Mouse (Mus musculus) liver, embryonic 11.5 days (tissue): Measurements from ENCODE around the gene Tmem106c. TPM values are rescaled to one million over a fixed set of nuclear protein-coding genes. Genes with fewer than 3 reads are reported as not detected.

ENCODE experiments used
- ATAC-seq: fragments of 200-750 bp; cut with Nextera tagmentation; replicated peaks from 2 replicates; pipeline ENCODE4 v1.8.0; 2017; ENCODE audit warnings: moderate number of reproducible peaks, mild to moderate bottlenecking, moderate TSS enrichment, moderate library complexity; ENCODE audit not compliant: low FRiP score
- DNase-seq: peaks from one replicate; pipeline ENCODE4 v3.0.0-alpha.2; 2017; ENCODE audit warnings: low spot score
- H3K27ac ChIP-seq: fragments of 300-500 bp; sonication (generic); 2 replicates; pipeline ENCODE4 v1.5.1; 2014; ENCODE audit warnings: mild to moderate bottlenecking, low read depth, low read length, control low read depth
- H3K27me3 ChIP-seq: fragments of 300-500 bp; sonication (generic); replicated peaks from 2 replicates; pipeline ENCODE4 v1.6.1; 2014; ENCODE audit warnings: low read length, mixed read lengths; ENCODE audit not compliant: control insufficient read depth, insufficient read depth
- H3K36me3 ChIP-seq: fragments of 300-500 bp; sonication (generic); 2 replicates; pipeline ENCODE4 v1.6.1; 2014; ENCODE audit warnings: mild to moderate bottlenecking, low read length, moderate library complexity, mixed read lengths; ENCODE audit not compliant: control insufficient read depth, insufficient read depth
- H3K4me1 ChIP-seq: fragments of 300-500 bp; sonication (generic); replicated peaks from 2 replicates; pipeline ENCODE4 v1.6.1; 2014; ENCODE audit warnings: low read length, mixed read lengths; ENCODE audit not compliant: control insufficient read depth, insufficient read depth
- H3K4me2 ChIP-seq: fragments of 300-500 bp; sonication (generic); 2 replicates; pipeline ENCODE4 v1.6.1; 2014; ENCODE audit warnings: mild to moderate bottlenecking, control low read depth, moderate library complexity
- H3K4me3 ChIP-seq: fragments of 300-500 bp; sonication (generic); 2 replicates; pipeline ENCODE4 v1.5.1; 2014; ENCODE audit warnings: low read depth, low read length, control low read depth
- H3K9ac ChIP-seq: fragments of 300-500 bp; sonication (generic); 2 replicates; pipeline ENCODE4 v1.6.1; 2014; ENCODE audit warnings: low read depth, low read length, control low read depth
- H3K9me3 ChIP-seq: fragments of 300-500 bp; sonication (generic); 2 replicates; pipeline ENCODE4 v1.6.1; 2016; ENCODE audit warnings: low read length, inconsistent platforms, mixed read lengths; ENCODE audit not compliant: control insufficient read depth
- WGBS: fragments of 180-500 bp; shearing (Covaris S2); extraction: QIAGEN DNeasy Blood & Tissue Kit; methylation state at CpG from one replicate; pipeline ENCODE4 v1.1.7; 2014; 5-methylcytosine and 5-hydroxymethylcytosine counted together
- polyA plus RNA-seq: library from polyadenylated mRNA; unstranded; fragments of >200 nt; fragmentation: Nextera tagmentation; extraction: Ambion mirVana; gene quantifications from 2 replicates; pipeline ENCODE4 v1.2.1, GENCODE M21; 2014

Tmem106c gene
- polyA plus RNA-seq, 1 experiment from 2014 or later: 25.7 TPM

GRCm38 (mm10) chr15:97956416-97956815 lies 7.6 kb upstream of the Tmem106c start:
- ATAC-seq: no peak
- no peak overlapping the region for H3K27ac ChIP-seq
- no peak overlapping the region for H3K4me2 ChIP-seq

DNA sequence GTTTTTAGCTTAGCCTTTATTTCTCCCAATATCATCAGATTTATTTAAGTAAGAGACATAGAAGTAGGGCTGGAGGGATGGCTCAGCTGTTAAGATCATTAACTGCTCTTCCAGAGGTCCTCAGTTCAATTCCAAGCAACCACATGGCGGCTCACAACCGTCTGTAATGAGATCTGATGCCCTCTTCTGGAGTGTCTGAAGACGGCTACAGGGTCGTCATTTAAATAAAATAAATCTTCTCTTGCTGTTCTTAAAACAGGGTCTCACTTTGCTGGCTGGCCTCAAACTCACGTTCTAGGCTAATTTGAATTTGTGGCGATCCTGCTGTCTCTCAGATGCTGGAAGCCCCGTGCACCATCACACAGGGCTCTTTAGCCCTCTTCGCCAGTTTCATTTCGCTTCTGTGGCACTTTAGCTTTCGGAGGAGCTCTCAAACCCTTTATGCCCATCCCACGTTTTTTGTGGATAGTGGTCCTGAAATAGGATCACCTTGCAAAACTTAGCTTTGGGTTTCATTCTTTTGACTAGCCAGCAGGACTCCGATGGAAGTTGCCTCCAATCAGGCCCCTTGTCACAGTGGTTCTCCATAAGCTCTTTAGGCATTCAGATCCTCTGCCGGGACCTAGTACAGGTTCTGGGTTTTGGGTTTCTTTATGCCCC lies 541 bp upstream of the Tmem106c start:
- peak overlapping the region; percentile 81 for H3K9ac ChIP-seq
- H3K4me3 ChIP-seq: peak overlapping the region; percentile 62
- H3K4me1 ChIP-seq: 0 out of 2 replicates have a peak, but pooled peaks cover 3% of the 10 kb centered on the region
- peak; percentile 41 for DNase-seq
- no peaks in the 10 kb centered on the region for H3K27me3 ChIP-seq
- WGBS: 12% methylated on average over 13 of the region's 13 CpGs
- H3K27ac ChIP-seq: no peak overlapping the region; the same call in 1 of the 2 replicates
- no peaks in the 10 kb centered on the region for H3K9me3 ChIP-seq
- H3K36me3 ChIP-seq: no peaks in the 10 kb centered on the region
- ATAC-seq: 0 out of 2 replicates have a peak, but pooled peaks have one; percentile 27
- peak overlapping the region; percentile 70 for H3K4me2 ChIP-seq

More at GRCm38 (mm10) chr15:97956416-97956815, 7.6 kb upstream of the Tmem106c start:
- no peaks in the 10 kb centered on the region for H3K9me3 ChIP-seq
- no peaks in the 10 kb centered on the region for H3K4me1 ChIP-seq
- 75% methylated on average over 11 of the region's 11 CpGs for WGBS
- H3K36me3 ChIP-seq: no peaks in the 10 kb centered on the region
- no peak for DNase-seq
- no peak overlapping the region for H3K9ac ChIP-seq
- no peaks in the 10 kb centered on the region for H3K27me3 ChIP-seq
- H3K4me3 ChIP-seq: no peak overlapping the region

GRCm38 (mm10) chr15:97964836-97965187 lies 812 bp downstream of the Tmem106c start:
- Histone ChIP-seq H3K27ac (no peak overlapping the region), H3K9me3 (no peaks in the 10 kb centered on the region), H3K4me2 (peak overlapping the region; percentile 70), H3K4me3 (peak overlapping the region; percentile 62), H3K36me3 (no peaks in the 10 kb centered on the region), H3K27me3 (no peaks in the 10 kb centered on the region), H3K4me1 (0 out of 2 replicates have a peak, but pooled peaks cover 3% of the 10 kb centered on the region), H3K9ac (peak overlapping the region; percentile 10; the same call in 1 of the 2 replicates)
- ATAC-seq (no peak; the same call in 1 of the 2 replicates), DNase-seq (no peak)
- 28% methylated on average over 7 of the region's 7 CpGs for WGBS

DNA sequence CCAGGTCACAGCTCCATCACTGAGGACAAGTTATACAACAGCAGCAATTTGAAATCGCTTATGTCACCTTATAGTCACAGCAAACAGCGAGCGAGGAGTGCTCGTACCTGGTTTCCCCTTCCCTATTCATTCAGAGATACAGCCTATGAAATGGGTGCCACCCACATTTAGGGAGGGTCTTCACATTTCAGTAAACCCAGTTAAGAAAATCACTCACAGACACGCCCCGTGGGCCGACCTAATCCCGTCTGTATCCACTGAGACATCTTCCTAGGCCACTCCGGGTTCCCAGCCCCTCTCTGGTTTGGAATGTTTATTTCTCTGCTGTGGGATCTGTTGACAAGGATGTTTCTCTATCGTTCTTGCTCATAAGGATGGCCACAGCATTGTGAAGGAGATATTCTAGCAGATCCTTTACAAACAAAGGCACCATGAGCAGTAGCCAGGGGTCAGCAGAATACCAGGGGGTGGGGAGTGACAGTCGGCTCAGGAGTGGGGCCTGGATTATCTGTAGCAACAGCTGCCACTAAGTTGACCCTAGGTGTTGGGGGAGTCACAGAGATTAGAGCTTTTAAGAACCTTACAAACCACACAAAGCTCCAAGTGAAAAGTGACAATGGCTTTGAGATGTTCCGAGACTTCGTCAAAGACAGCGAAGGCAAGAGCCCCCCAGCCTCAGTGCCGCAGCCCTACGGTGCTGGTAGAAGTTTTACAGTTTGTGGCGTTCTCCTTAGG lies 1.5 kb downstream of the Tmem106c start:
- Histone ChIP-seq H3K27me3 (no peaks in the 10 kb centered on the region), H3K27ac (no peak overlapping the region), H3K36me3 (no peaks in the 10 kb centered on the region), H3K4me1 (0 out of 2 replicates have a peak, but pooled peaks cover 3% of the 10 kb centered on the region), H3K4me3 (no peak overlapping the region), H3K9me3 (no peaks in the 10 kb centered on the region), H3K4me2 (no peak overlapping the region), H3K9ac (no peak overlapping the region)
- ATAC-seq: no peak
- 59% methylated on average over 17 of the region's 17 CpGs for WGBS
- no peak for DNase-seq

GRCm38 (mm10) chr15:97970299-97970698 lies 6.3 kb downstream of the Tmem106c start:
- 44% methylated on average over 6 of the region's 6 CpGs for WGBS
- Histone ChIP-seq H3K4me3 (no peak overlapping the region), H3K9ac (no peak overlapping the region), H3K36me3 (no peaks in the 10 kb centered on the region), H3K27ac (no peak overlapping the region), H3K27me3 (no peaks in the 10 kb centered on the region), H3K9me3 (no peaks in the 10 kb centered on the region), H3K4me1 (no peaks in the 10 kb centered on the region), H3K4me2 (no peak overlapping the region)
- no peak for ATAC-seq
- no peak for DNase-seq

GRCm38 (mm10) chr15:97972580-97972979 lies 8.6 kb downstream of the Tmem106c start:
- no peak for DNase-seq
- Histone ChIP-seq H3K27ac (no peak overlapping the region), H3K4me3 (no peak overlapping the region), H3K36me3 (no peaks in the 10 kb centered on the region), H3K9ac (no peak overlapping the region), H3K4me2 (no peak overlapping the region), H3K4me1 (no peaks in the 10 kb centered on the region), H3K9me3 (no peaks in the 10 kb centered on the region), H3K27me3 (no peaks in the 10 kb centered on the region)
- 76% methylated on average over 6 of the region's 6 CpGs for WGBS
- ATAC-seq: no peak

DNA sequence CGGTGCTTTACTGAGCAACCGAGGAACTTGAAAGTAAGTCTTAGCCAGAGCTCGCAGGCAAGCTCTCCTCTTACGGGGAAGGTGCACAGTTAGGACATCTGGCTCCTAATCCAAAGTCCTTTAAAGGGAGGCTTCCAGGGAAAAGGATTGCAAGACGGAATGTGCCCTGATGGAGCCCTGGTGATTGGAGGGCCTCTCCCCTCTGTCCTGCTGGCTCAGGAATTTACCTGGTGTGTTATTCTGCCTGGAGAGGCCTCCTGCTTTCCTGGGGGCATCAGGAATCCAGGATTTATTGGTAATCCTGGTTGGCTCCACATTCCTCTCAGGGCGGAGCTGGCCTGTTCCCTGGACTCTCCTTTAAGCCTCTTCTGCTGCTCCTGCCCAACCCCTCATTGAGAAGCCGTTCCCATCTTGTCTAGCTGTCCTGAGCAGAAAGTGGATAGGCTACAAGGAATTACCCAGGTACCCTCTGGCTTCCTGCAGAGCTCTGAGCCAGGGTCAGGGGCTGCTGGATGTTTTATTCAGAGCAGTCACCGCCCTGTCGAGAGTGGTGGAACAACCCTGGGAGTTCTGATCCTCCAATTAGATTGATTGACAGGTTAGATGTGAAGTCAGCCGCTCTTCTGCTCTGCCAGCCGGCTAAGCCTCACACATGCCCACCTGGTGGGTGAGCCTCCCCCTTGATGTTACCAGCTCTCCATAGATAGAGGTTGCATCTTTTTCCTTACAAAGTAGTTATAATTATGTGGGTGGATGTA lies 9.4 kb downstream of the Tmem106c start:
- no peak overlapping the region for H3K4me2 ChIP-seq
- no peaks in the 10 kb centered on the region for H3K27me3 ChIP-seq
- no peak overlapping the region for H3K27ac ChIP-seq
- no peaks in the 10 kb centered on the region for H3K36me3 ChIP-seq
- no peak overlapping the region for H3K9ac ChIP-seq
- H3K4me1 ChIP-seq: no peaks in the 10 kb centered on the region
- 48% methylated on average over 11 of the region's 11 CpGs for WGBS
- no peak for ATAC-seq
- DNase-seq: no peak
- no peaks in the 10 kb centered on the region for H3K9me3 ChIP-seq
- H3K4me3 ChIP-seq: no peak overlapping the region

GRCm38 (mm10) chr15:97981560-97981959 lies 17.6 kb downstream of the Tmem106c start:
- Histone ChIP-seq H3K36me3 (peaks cover 4% of the 10 kb centered on the region; the same call in 1 of the 2 replicates), H3K27ac (no peak overlapping the region), H3K9ac (no peak overlapping the region), H3K9me3 (0 out of 2 replicates have a peak, but pooled peaks cover 3% of the 10 kb centered on the region), H3K27me3 (no peaks in the 10 kb centered on the region), H3K4me3 (no peak overlapping the region), H3K4me1 (no peaks in the 10 kb centered on the region), H3K4me2 (no peak overlapping the region)
- no peak for ATAC-seq
- DNase-seq: no peak
- WGBS: 81% methylated on average over 6 of the region's 6 CpGs
